Mouse (Mus musculus): ENCODE results near the gene Btbd18. TPM values are rescaled to one million over a fixed set of nuclear protein-coding genes. Genes with fewer than 3 reads are reported as not detected.

The Btbd18 gene
- total RNA-seq, 2 experiments from 2014 or later, result 0.08 TPM; not detected in 1

GRCm38 (mm10) chr2:84688080-84688844 is 29.4 kb downstream of the Btbd18 start:
- DNase-seq, result no peak
- intact Hi-C loops (cut with DNase I), result no loop called here

- intact Hi-C loops (cut with DNase I), result no loop called here
- no peak for DNase-seq
Observed at GRCm38 (mm10) chr2:84690050-84690449, 31.2 kb downstream of the Btbd18 start.

GRCm38 (mm10) chr2:84695007-84695695 is 36.3 kb downstream of the Btbd18 start:
- no peak for DNase-seq
- intact Hi-C loops (cut with DNase I), result no loop called here

- DNase-seq, result no peak
- intact Hi-C loops (cut with DNase I), result no loop called here
Observed at GRCm38 (mm10) chr2:84703497-84703896, 44.6 kb downstream of the Btbd18 start.

GRCm38 (mm10) chr2:84704329-84704728 is 45.5 kb downstream of the Btbd18 start:
- intact Hi-C loops (cut with DNase I), result no loop called here
- no peak for DNase-seq

GRCm38 (mm10) chr2:84705295-84705694 is 46.4 kb downstream of the Btbd18 start:
- intact Hi-C loops (cut with DNase I), result no loop called here
- DNase-seq, result no peak

- DNase-seq, result no peak
- intact Hi-C loops (cut with DNase I), result no loop called here
Observed at GRCm38 (mm10) chr2:84707523-84707922, 48.6 kb downstream of the Btbd18 start.

- DNase-seq, result no peak
- intact Hi-C loops (cut with DNase I), result loop anchor here (10.0 kb wide), 2 partner anchors 333 to 1067 kb away; partner anchors contain the start of genes Tnks1bp1 and Zc3h15
Observed at GRCm38 (mm10) chr2:84711898-84712297, 53.0 kb downstream of the Btbd18 start.

- no peak for DNase-seq
- intact Hi-C loops (cut with DNase I), result loop anchor here (2.0 to 10.0 kb wide), 3 partner anchors 36 to 1070 kb away; partner anchors contain the start of genes Gm28635, Med19, Tmx2 and Tnks1bp1
Observed at GRCm38 (mm10) chr2:84714422-84714810, 55.5 kb downstream of the Btbd18 start.

GRCm38 (mm10) chr2:84714811-84715561 is 56.1 kb downstream of the Btbd18 start, which contains the start of gene Zdhhc5:
Gene Zdhhc5 (minus strand): TSS chr2:84715180.
- intact Hi-C loops (cut with DNase I), result loop anchor here (2.0 to 10.0 kb wide), 3 partner anchors 36 to 1070 kb away; partner anchors contain the start of genes Gm28635, Med19, Tmx2 and Tnks1bp1
- DNase-seq, result peak; percentile 96 to 99

- DNase-seq, result peak; percentile 65 to 83
- intact Hi-C loops (cut with DNase I), result loop anchor here (1.0 to 10.0 kb wide), 4 partner anchors 11 to 1071 kb away; partner anchors contain the start of genes Gm28635, Med19, Tmx2 and Tnks1bp1
Observed at GRCm38 (mm10) chr2:84715562-84716361, 56.9 kb downstream of the Btbd18 start.

- intact Hi-C loops (cut with DNase I), result loop anchor here (1.0 to 10.0 kb wide), 3 partner anchors 10 to 1072 kb away; partner anchors contain the start of genes Tnks1bp1 and Zc3h15
- no peak for DNase-seq
Observed at GRCm38 (mm10) chr2:84716423-84717355, 57.8 kb downstream of the Btbd18 start.

- intact Hi-C loops (cut with DNase I), result loop anchor here (10.0 kb wide), 2 partner anchors 327 to 1073 kb away; partner anchors contain the start of genes Tnks1bp1 and Zc3h15
- DNase-seq, result no peak
Observed at GRCm38 (mm10) chr2:84717357-84717756, 58.5 kb downstream of the Btbd18 start.

Other genes with a start within 250 kb of the Btbd18 start
- gene Calcrl, start 233.7 kb upstream of the Btbd18 start, total RNA-seq (2021), result 10 to 100 TPM; 29.2 to 31.4 TPM
- 10 to 100 TPM; 52.0 to 64.1 TPM for gene Tfpi, start 182.3 kb upstream of the Btbd18 start, total RNA-seq (2021)
- gene Ctnnd1, start 8.3 kb upstream of the Btbd18 start, total RNA-seq (2021), result 10 to 100 TPM; 63.0 to 69.4 TPM
- 10 to 100 TPM; 26.2 to 29.6 TPM for gene Selenoh, start 11.7 kb downstream of the Btbd18 start, total RNA-seq (2021)
- 1 to 10 TPM; 3.3 to 8.3 TPM for gene Gm28635, start 19.0 kb downstream of the Btbd18 start, total RNA-seq (2021)
- 10 to 100 TPM; 11.7 to 12.2 TPM for gene Med19, start 19.3 kb downstream of the Btbd18 start, total RNA-seq (2021)
- gene Tmx2, start 20.1 kb downstream of the Btbd18 start, total RNA-seq (2021), result 100 to 1,000 TPM; 100 to 134 TPM
- gene Zdhhc5, start 56.1 kb downstream of the Btbd18 start, total RNA-seq (2021), result 10 to 100 TPM; 62.4 to 63.4 TPM
- gene Clp1, start 68.3 kb downstream of the Btbd18 start, total RNA-seq (2021), result 1 to 10 TPM; 6.1 to 6.2 TPM
- gene Ypel4, start 75.0 kb downstream of the Btbd18 start, total RNA-seq (2021), result 1 to 10 TPM; 1.2 TPM
- 1 to 10 TPM; 1.1 to 1.4 TPM for gene Gm19426, start 84.6 kb downstream of the Btbd18 start, total RNA-seq (2021)
- gene Serping1, start 116.4 kb downstream of the Btbd18 start, total RNA-seq (2021), result 10 to 100 TPM; 81.1 to 84.3 TPM
- gene Ube2l6, start 139.7 kb downstream of the Btbd18 start, total RNA-seq (2021), result 10 to 100 TPM; 36.0 to 38.6 TPM
- not detected for gene Smtnl1, start 163.6 kb downstream of the Btbd18 start, total RNA-seq (2021)
- 100 to 1,000 TPM; 105 to 106 TPM for gene Timm10, start 167.9 kb downstream of the Btbd18 start, total RNA-seq (2021)
- gene Slc43a1, start 179.8 kb downstream of the Btbd18 start, total RNA-seq (2021), result 1 to 10 TPM; 2.1 to 2.5 TPM
- 1 to 10 TPM; 2.6 to 3.2 TPM for gene Rtn4rl2, start 227.6 kb downstream of the Btbd18 start, total RNA-seq (2021)

All from heart, postnatal 36 days (tissue).